Mouse (Mus musculus) embryonic facial prominence, embryonic 11.5 days (tissue): ENCODE data around the gene Fcrl5. TPM values are rescaled to one million over a fixed set of nuclear protein-coding genes. Genes with fewer than 3 reads are reported as not detected.

Experiments
- ATAC-seq: fragments of 200-750 bp; cut with Nextera tagmentation; replicated peaks from 2 replicates; pipeline ENCODE4 v1.8.0; 2017; ENCODE audit warnings: low read depth; ENCODE audit not compliant: insufficient number of reproducible peaks, low FRiP score, low TSS enrichment
- DNase-seq: peaks from one replicate; pipeline ENCODE4 v3.0.0-alpha.2; 2015; ENCODE audit warnings: low spot score
- H3K27ac ChIP-seq: fragments of 300-500 bp; sonication (generic); replicated peaks from 2 replicates; pipeline ENCODE4 v1.5.1; 2014; ENCODE audit warnings: mild to moderate bottlenecking, low read depth, low read length, control low read depth
- H3K27me3 ChIP-seq: fragments of 300-500 bp; sonication (generic); 2 replicates; pipeline ENCODE4 v1.6.1; 2014; ENCODE audit warnings: mild to moderate bottlenecking, low read length, moderate library complexity, mixed read lengths; ENCODE audit not compliant: control insufficient read depth, insufficient read depth
- H3K36me3 ChIP-seq: fragments of 300-500 bp; sonication (generic); replicated peaks from 2 replicates; pipeline ENCODE4 v1.6.1; 2014; ENCODE audit warnings: low read depth, mild to moderate bottlenecking, low read length, moderate library complexity, mixed read lengths; ENCODE audit not compliant: control insufficient read depth, insufficient read depth
- H3K4me1 ChIP-seq: fragments of 300-500 bp; sonication (generic); 2 replicates; pipeline ENCODE4 v1.6.1; 2014; ENCODE audit warnings: low read length, mixed read lengths; ENCODE audit not compliant: control insufficient read depth, insufficient read depth
- H3K4me2 ChIP-seq: fragments of 300-500 bp; sonication (generic); 2 replicates; pipeline ENCODE4 v1.6.1; 2014; ENCODE audit warnings: low read depth, mild to moderate bottlenecking, control low read depth, low read length, moderate library complexity
- H3K4me3 ChIP-seq: fragments of 300-500 bp; sonication (generic); 2 replicates; pipeline ENCODE4 v1.5.1; 2014; ENCODE audit warnings: low read depth, low read length, control low read depth
- H3K9ac ChIP-seq: fragments of 300-500 bp; sonication (generic); replicated peaks from 2 replicates; pipeline ENCODE4 v1.6.1; 2014; ENCODE audit warnings: mild to moderate bottlenecking, control low read depth, low read length
- H3K9me3 ChIP-seq: fragments of 300-500 bp; sonication (generic); replicated peaks from 2 replicates; pipeline ENCODE4 v1.6.1; 2016; ENCODE audit warnings: mild to moderate bottlenecking, low read length, inconsistent platforms, mixed read lengths; ENCODE audit not compliant: control insufficient read depth
- WGBS: fragments of 180-500 bp; shearing (Covaris S2); extraction: QIAGEN DNeasy Blood & Tissue Kit; methylation state at CpG from one replicate; pipeline ENCODE4 v1.1.7; 2014; 5-methylcytosine and 5-hydroxymethylcytosine counted together
- polyA plus RNA-seq: library from polyadenylated mRNA; unstranded; fragments of >200 nt; fragmentation: Nextera tagmentation; extraction: Ambion mirVana; gene quantifications from 2 replicates; pipeline ENCODE4 v1.2.1, GENCODE M21; 2014

Fcrl5 gene
- polyA plus RNA-seq, 1 experiment from 2014 or later = not detected

GRCm38 (mm10) chr3:87411150-87411549, 24.4 kb upstream of the Fcrl5 start:
- DNase-seq = peak; percentile 76
- Histone ChIP-seq H3K36me3 (no peaks in the 10 kb centered on the region), H3K9me3 (no peaks in the 10 kb centered on the region), H3K4me1 (no peaks in the 10 kb centered on the region), H3K4me2 (no peak overlapping the region), H3K27ac (no peak overlapping the region), H3K4me3 (no peak overlapping the region), H3K27me3 (no peaks in the 10 kb centered on the region), H3K9ac (no peak overlapping the region)
- no peak for ATAC-seq
- WGBS = 12% methylated on average over 12 of the region's 12 CpGs

DNA sequence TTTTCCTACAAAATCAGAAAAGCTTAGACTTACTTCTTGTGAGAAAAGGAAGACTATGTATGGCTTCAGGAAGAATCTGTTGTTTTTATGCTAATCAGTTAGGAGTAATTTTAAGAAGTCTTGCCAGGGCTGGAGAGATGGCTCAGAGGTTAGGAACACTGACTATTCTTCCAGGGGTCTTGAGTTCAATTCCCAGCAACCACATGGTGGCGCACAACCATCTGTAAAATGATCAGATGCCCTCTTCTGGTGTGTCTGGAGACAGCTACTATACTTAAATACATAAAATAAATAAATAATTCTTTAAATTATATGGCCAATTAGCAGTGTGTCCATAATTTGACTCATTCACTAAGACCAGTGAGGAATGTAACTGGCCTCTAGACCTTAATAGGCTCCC, 14.9 kb upstream of the Fcrl5 start:
- DNase-seq (no peak), ATAC-seq (no peak)
- Histone ChIP-seq H3K4me3 (no peak overlapping the region), H3K4me2 (no peak overlapping the region), H3K4me1 (no peaks in the 10 kb centered on the region), H3K27me3 (no peaks in the 10 kb centered on the region), H3K9me3 (no peaks in the 10 kb centered on the region), H3K36me3 (no peaks in the 10 kb centered on the region), H3K27ac (no peak overlapping the region), H3K9ac (no peak overlapping the region)
- WGBS = 56% methylated on average over 1 of the region's 1 CpGs

- no peak overlapping the region for H3K4me3 ChIP-seq
These were observed 13.1 kb upstream of the Fcrl5 start for GRCm38 (mm10) chr3:87422386-87422910.

GRCm38 (mm10) chr3:87440586-87440985, 5.0 kb downstream of the Fcrl5 start:
- ATAC-seq = no peak

More at GRCm38 (mm10) chr3:87422386-87422910, 13.1 kb upstream of the Fcrl5 start:
- no peak overlapping the region for H3K4me2 ChIP-seq
- no peak overlapping the region for H3K9ac ChIP-seq
- DNase-seq (no peak), ATAC-seq (no peak)
- no peaks in the 10 kb centered on the region for H3K9me3 ChIP-seq
- H3K36me3 ChIP-seq = no peaks in the 10 kb centered on the region
- 73% methylated on average over 4 of the region's 4 CpGs for WGBS
- no peaks in the 10 kb centered on the region for H3K27me3 ChIP-seq
- no peaks in the 10 kb centered on the region for H3K4me1 ChIP-seq
- H3K27ac ChIP-seq = no peak overlapping the region

DNA sequence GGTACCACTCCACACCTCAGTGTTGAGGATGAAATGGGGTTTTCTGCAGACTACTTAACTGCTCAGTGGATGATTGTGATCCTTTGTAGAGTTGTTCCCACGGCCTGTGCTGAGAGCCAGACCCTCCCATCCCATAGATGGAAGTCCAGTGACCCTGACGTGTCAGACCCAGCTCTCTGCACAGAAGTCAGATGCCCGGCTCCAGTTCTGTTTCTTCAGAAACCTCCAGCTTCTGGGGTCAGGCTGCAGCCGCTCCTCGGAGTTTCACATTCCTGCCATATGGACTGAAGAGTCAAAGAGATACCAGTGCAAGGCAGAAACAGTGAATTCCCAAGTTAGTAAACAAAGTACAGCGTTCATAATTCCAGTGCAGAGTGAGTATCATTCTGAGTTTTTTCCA, 8.4 kb downstream of the Fcrl5 start:
- Histone ChIP-seq H3K4me2 (no peak overlapping the region), H3K9me3 (no peaks in the 10 kb centered on the region), H3K4me3 (no peak overlapping the region), H3K36me3 (no peaks in the 10 kb centered on the region), H3K4me1 (no peaks in the 10 kb centered on the region), H3K27ac (no peak overlapping the region), H3K9ac (no peak overlapping the region), H3K27me3 (no peaks in the 10 kb centered on the region)
- ATAC-seq (no peak), DNase-seq (no peak)
- 71% methylated on average over 6 of the region's 6 CpGs for WGBS

More at GRCm38 (mm10) chr3:87440586-87440985, 5.0 kb downstream of the Fcrl5 start:
- H3K4me3 ChIP-seq = no peak overlapping the region
- no peaks in the 10 kb centered on the region for H3K36me3 ChIP-seq
- WGBS = 90% methylated on average over 1 of the region's 1 CpGs
- DNase-seq = no peak
- no peak overlapping the region for H3K27ac ChIP-seq
- no peaks in the 10 kb centered on the region for H3K4me1 ChIP-seq
- H3K27me3 ChIP-seq = no peaks in the 10 kb centered on the region
- no peak overlapping the region for H3K9ac ChIP-seq
- no peaks in the 10 kb centered on the region for H3K9me3 ChIP-seq
- no peak overlapping the region for H3K4me2 ChIP-seq

DNA sequence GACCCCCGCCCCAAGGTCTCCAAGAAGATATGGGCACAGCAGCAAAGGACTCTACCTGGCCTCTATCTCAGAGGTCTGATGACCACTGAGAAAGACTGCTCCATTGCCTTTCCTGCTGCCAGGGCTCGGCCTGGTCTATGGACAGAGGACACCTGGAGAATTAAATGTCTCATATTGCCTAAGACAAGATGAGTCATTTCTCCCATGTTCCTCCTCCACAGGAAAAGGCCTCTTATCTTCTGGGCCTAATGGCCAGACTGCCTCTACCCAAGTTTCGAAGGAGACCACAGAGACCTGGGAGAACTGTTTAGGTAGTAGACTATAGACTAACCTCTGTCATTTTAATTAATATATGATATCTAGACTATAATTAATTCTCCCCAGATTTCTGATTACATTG, 29.9 kb downstream of the Fcrl5 start:
- no peak overlapping the region for H3K9ac ChIP-seq
- no peak overlapping the region for H3K4me2 ChIP-seq
- WGBS = 90% methylated on average over 3 of the region's 3 CpGs
- H3K27me3 ChIP-seq = no peaks in the 10 kb centered on the region
- H3K4me3 ChIP-seq = no peak overlapping the region
- no peaks in the 10 kb centered on the region; the same call in 1 of the 2 replicates for H3K36me3 ChIP-seq
- DNase-seq (no peak), ATAC-seq (no peak)
- no peaks in the 10 kb centered on the region for H3K9me3 ChIP-seq
- no peaks in the 10 kb centered on the region for H3K4me1 ChIP-seq
- no peak overlapping the region for H3K27ac ChIP-seq

DNA sequence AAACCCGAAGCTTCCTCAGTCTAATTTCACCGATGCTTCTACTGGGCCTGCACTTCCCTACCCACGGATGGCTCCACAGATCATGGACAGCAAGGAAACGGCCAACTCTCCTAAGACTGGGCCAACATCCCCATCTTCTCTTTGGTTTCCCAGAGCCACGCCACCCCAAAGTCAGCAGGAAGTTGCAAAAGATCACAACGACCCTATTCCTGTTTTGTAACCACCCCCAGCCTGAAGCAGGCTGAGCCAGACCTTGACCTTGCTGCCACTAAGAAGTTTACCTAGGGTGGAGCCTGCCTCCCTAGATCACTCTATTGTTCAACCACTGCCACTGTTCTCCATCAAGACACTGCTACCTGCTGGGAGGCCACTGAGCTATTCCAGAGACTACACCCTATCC, 31.4 kb downstream of the Fcrl5 start:
- no peak overlapping the region for H3K4me2 ChIP-seq
- no peaks in the 10 kb centered on the region for H3K4me1 ChIP-seq
- no peaks in the 10 kb centered on the region for H3K27me3 ChIP-seq
- DNase-seq (no peak), ATAC-seq (no peak)
- H3K9me3 ChIP-seq = no peaks in the 10 kb centered on the region
- no peaks in the 10 kb centered on the region; the same call in 1 of the 2 replicates for H3K36me3 ChIP-seq
- WGBS = 71% methylated on average over 6 of the region's 6 CpGs
- H3K27ac ChIP-seq = no peak overlapping the region
- H3K4me3 ChIP-seq = no peak overlapping the region
- no peak overlapping the region for H3K9ac ChIP-seq

DNA sequence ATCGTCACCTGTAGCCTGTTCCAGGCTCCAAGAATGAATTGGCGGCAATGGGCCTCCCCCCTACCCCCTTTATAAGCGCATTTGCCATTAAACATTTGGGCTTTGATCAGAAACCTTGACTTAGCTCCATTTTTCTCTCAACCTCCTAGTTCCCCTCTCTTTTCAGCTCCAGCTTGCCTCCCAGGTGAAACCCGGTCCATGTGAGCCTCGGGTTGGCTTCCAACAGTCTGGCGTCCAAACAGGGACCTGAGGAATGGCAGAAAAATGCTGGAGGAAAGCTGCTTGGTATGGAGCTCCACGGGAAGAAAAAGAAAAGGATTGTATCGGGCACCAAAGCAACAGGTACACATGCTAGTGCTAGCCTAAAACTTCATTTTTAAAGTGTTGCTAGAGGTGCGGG, 31.8 kb downstream of the Fcrl5 start:
- no peak overlapping the region for H3K4me2 ChIP-seq
- ATAC-seq = no peak
- H3K9ac ChIP-seq = no peak overlapping the region
- H3K36me3 ChIP-seq = no peaks in the 10 kb centered on the region; the same call in 1 of the 2 replicates
- 84% methylated on average over 9 of the region's 9 CpGs for WGBS
- no peaks in the 10 kb centered on the region for H3K9me3 ChIP-seq
- H3K27me3 ChIP-seq = no peaks in the 10 kb centered on the region
- H3K27ac ChIP-seq = no peak overlapping the region
- DNase-seq = no peak
- H3K4me1 ChIP-seq = no peaks in the 10 kb centered on the region
- H3K4me3 ChIP-seq = no peak overlapping the region
